Mouse (Mus musculus): ENCODE measurements around the gene 4833439L19Rik. TPM values are rescaled to one million over a fixed set of nuclear protein-coding genes. Genes with fewer than 3 reads are reported as not detected.

4833439L19Rik gene
- polyA plus RNA-seq, 1 experiment from 2014 or later, result 136 TPM

DNA sequence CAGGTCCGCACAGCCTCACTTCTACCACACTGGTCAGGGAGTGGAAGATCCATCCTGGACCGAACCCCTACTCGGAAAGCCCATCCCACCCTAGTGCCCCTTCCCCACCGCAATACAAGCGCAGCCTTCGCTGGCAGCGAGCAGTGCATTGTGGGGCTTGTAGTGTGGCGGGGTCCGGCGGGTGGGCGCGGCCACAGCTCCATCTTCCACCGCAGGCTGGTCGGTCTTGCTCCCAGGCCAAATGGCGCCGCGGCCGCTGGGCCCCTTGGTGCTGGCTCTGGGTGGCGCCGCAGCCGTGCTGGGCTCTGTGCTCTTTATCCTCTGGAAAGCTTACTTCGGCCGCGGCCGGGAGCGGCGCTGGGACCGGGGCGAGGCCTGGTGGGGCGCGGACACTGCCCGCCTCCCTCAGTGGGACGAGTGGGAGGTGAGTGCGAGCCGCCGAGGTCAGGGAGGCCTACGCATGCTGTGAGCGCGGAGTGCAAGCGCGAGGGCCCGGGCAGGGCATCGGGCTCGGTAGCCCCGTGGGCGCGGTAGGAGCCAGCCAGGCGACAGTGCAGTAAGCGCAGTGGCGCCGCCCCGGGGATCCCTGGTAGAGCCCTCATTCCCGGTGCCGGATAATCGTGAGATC lies 9.7 kb upstream of the 4833439L19Rik start, which contains the start of gene Arl10:
Arl10 (plus strand) TSS at position 162 of the 628 bp plus-strand sequence.
- H3K27ac ChIP-seq (ENCODE audit: low read length), result peak within 1 kb of the TSS; percentile 81
- peak within 1 kb of the TSS; percentile 87 for H3K4me2 ChIP-seq (ENCODE audit: low read depth, low read length)
- no peaks in the 10 kb centered on the region for H3K27me3 ChIP-seq (ENCODE audit: control insufficient read depth, insufficient read depth, low read length)
- H3K9ac ChIP-seq (ENCODE audit: low read length), result peak within 1 kb of the TSS; percentile 81
- under 1% methylated on average over 53 of the region's 55 CpGs for WGBS
- peaks cover 9% of the 10 kb centered on the region for H3K4me1 ChIP-seq (ENCODE audit: control insufficient read depth, insufficient read depth, low read length)
- peaks cover 7% of the 10 kb centered on the region for H3K36me3 ChIP-seq (ENCODE audit: control insufficient read depth, insufficient read depth)
- no peaks in the 10 kb centered on the region for H3K9me3 ChIP-seq (replicated peaks; ENCODE audit: control insufficient read depth, low read length)
- peak within 1 kb of the TSS; percentile 82 for H3K4me3 ChIP-seq (ENCODE audit: low read length)
- peak; percentile 91 for ATAC-seq (replicated peaks; ENCODE audit: extremely low read depth, insufficient read depth, low FRiP score)

DNA sequence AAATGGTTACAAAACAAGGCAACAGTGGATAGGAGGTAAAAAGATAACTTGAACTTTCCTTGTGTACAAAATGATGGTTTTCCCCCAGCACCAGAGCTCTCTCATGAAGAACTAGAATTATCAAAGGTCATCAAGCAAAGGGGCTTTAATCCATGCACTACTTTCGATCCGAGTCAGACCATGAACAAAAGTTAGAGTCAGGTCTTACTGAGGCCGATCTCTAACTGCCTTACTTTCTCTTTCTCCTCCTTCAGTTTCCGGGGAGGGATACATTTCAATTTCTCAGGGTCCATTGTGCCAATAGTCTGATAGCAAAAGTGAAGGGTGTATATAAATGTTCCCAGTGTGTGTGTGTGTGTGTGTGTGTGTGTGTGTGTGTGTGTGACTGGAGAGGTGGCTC lies 7.4 kb upstream of the 4833439L19Rik start:
- no peaks in the 10 kb centered on the region for H3K9me3 ChIP-seq (replicated peaks; ENCODE audit: control insufficient read depth, low read length)
- no peak for ATAC-seq (replicated peaks; ENCODE audit: extremely low read depth, insufficient read depth, low FRiP score)
- no peaks in the 10 kb centered on the region for H3K36me3 ChIP-seq (ENCODE audit: control insufficient read depth, insufficient read depth)
- H3K27ac ChIP-seq (ENCODE audit: low read length), result no peak overlapping the region
- no peak overlapping the region for H3K4me3 ChIP-seq (ENCODE audit: low read length)
- 87% methylated on average over 4 of the region's 4 CpGs for WGBS
- H3K27me3 ChIP-seq (ENCODE audit: control insufficient read depth, insufficient read depth, low read length), result no peaks in the 10 kb centered on the region
- peaks cover 9% of the 10 kb centered on the region for H3K4me1 ChIP-seq (ENCODE audit: control insufficient read depth, insufficient read depth, low read length)
- no peak overlapping the region for H3K9ac ChIP-seq (ENCODE audit: low read length)
- no peak overlapping the region for H3K4me2 ChIP-seq (ENCODE audit: low read depth, low read length)

DNA sequence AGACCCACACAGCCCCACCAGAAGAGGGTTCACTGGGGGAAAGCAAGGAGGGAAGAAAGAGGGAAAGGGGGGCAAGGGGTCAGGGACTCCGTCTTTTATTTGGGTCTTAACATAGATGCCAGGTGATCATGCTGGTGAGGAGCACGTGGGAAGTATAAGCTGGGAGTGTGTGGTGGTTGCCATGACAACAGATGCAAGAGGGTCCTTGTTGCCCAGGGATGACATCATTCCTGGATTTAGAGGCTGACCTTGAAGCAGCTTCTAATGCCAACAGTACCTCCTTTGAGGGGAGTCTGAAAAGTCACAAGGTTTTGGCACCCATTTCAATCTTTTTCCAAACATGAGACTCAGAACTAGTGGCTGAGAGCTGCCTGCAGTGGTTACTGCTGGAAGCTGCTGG lies 6.4 kb upstream of the 4833439L19Rik start:
- no peak overlapping the region for H3K27ac ChIP-seq (ENCODE audit: low read length)
- H3K9me3 ChIP-seq (replicated peaks; ENCODE audit: control insufficient read depth, low read length), result no peaks in the 10 kb centered on the region
- H3K4me2 ChIP-seq (ENCODE audit: low read depth, low read length), result no peak overlapping the region
- no peaks in the 10 kb centered on the region for H3K27me3 ChIP-seq (ENCODE audit: control insufficient read depth, insufficient read depth, low read length)
- no peak overlapping the region for H3K9ac ChIP-seq (ENCODE audit: low read length)
- 31% methylated on average over 2 of the region's 2 CpGs for WGBS
- no peak for ATAC-seq (replicated peaks; ENCODE audit: extremely low read depth, insufficient read depth, low FRiP score)
- H3K36me3 ChIP-seq (ENCODE audit: control insufficient read depth, insufficient read depth), result no peaks in the 10 kb centered on the region
- H3K4me1 ChIP-seq (ENCODE audit: control insufficient read depth, insufficient read depth, low read length), result peaks cover 9% of the 10 kb centered on the region
- H3K4me3 ChIP-seq (ENCODE audit: low read length), result no peak overlapping the region

DNA sequence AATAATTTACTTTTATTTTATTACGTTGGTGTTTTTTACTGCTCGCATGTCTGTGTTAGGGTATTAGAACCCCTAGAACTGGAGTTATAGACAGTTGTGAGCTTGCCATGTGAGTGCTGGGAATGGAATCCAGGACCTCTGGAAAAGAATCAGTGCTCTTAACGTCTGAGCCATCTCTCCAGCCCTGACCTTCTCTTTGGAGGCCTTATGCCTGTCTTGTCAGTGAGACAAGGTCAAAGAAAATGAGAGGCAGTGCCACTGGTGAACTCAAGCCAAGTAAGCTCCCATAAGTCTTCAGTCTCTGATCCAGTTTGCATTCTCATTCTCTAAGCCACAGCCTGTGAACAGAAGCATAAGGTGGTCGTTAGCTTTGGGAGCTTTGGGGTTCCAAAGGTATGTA lies 5.5 kb upstream of the 4833439L19Rik start:
- no peak overlapping the region for H3K4me2 ChIP-seq (ENCODE audit: low read depth, low read length)
- no peaks in the 10 kb centered on the region for H3K27me3 ChIP-seq (ENCODE audit: control insufficient read depth, insufficient read depth, low read length)
- no peak overlapping the region for H3K4me3 ChIP-seq (ENCODE audit: low read length)
- no peak overlapping the region for H3K9ac ChIP-seq (ENCODE audit: low read length)
- no peak overlapping the region for H3K27ac ChIP-seq (ENCODE audit: low read length)
- peaks cover 5% of the 10 kb centered on the region for H3K4me1 ChIP-seq (ENCODE audit: control insufficient read depth, insufficient read depth, low read length)
- ATAC-seq (replicated peaks; ENCODE audit: extremely low read depth, insufficient read depth, low FRiP score), result no peak
- 66% methylated on average over 4 of the region's 4 CpGs for WGBS
- H3K36me3 ChIP-seq (ENCODE audit: control insufficient read depth, insufficient read depth), result no peaks in the 10 kb centered on the region
- H3K9me3 ChIP-seq (replicated peaks; ENCODE audit: control insufficient read depth, low read length), result no peaks in the 10 kb centered on the region

DNA sequence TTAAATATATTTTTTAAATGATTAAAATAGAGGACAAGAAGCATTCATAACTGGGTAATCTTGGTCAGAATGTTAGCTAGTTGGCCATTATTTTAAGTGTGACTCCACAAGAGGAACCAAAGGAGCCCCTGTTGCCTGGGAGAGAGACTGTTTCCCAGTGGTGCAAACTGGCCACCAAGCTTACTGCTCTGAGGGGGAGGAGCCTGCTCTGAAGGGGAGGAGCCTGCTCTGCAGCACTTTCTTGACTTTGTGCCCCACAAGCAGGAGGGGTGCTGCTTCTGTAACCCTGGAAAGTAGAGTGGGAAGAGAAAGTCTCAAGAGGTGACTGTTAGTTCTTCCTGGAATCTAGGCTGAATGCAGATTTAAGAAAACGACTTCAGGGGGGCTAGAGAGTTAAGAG lies 4.0 kb upstream of the 4833439L19Rik start:
- H3K4me2 ChIP-seq (ENCODE audit: low read depth, low read length), result no peak overlapping the region
- no peak overlapping the region for H3K4me3 ChIP-seq (ENCODE audit: low read length)
- no peak overlapping the region for H3K9ac ChIP-seq (ENCODE audit: low read length)
- H3K27ac ChIP-seq (ENCODE audit: low read length), result no peak overlapping the region
- no peaks in the 10 kb centered on the region for H3K9me3 ChIP-seq (replicated peaks; ENCODE audit: control insufficient read depth, low read length)
- no peaks in the 10 kb centered on the region for H3K27me3 ChIP-seq (ENCODE audit: control insufficient read depth, insufficient read depth, low read length)
- ATAC-seq (replicated peaks; ENCODE audit: extremely low read depth, insufficient read depth, low FRiP score), result no peak
- peaks cover 3% of the 10 kb centered on the region for H3K4me1 ChIP-seq (ENCODE audit: control insufficient read depth, insufficient read depth, low read length)
- H3K36me3 ChIP-seq (ENCODE audit: control insufficient read depth, insufficient read depth), result no peaks in the 10 kb centered on the region
- WGBS, result 56% methylated on average over 1 of the region's 1 CpGs

DNA sequence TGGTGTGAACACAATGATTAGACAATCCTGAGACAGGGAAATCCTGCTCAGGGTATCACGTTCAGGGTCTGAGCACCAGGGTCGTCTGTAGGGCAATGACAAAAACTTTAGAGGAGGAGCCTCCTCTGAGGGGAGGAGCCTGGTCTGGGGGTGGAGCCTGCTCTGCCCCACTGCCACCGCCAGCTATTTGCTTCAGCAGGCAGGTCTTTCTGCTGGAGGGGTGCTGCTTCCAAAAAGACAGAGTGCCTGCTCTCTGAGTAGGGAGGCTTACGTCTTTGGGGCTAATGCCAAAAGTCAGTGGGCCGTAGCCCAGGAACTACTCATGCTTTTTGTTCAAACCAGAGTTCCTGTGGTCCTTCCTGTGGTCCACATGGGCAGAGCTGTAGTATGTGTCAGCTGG lies 3.1 kb upstream of the 4833439L19Rik start:
- no peak overlapping the region for H3K27ac ChIP-seq (ENCODE audit: low read length)
- H3K4me1 ChIP-seq (ENCODE audit: control insufficient read depth, insufficient read depth, low read length), result peaks cover 7% of the 10 kb centered on the region
- 42% methylated on average over 5 of the region's 5 CpGs for WGBS
- no peaks in the 10 kb centered on the region for H3K9me3 ChIP-seq (replicated peaks; ENCODE audit: control insufficient read depth, low read length)
- H3K4me2 ChIP-seq (ENCODE audit: low read depth, low read length), result no peak overlapping the region
- no peak overlapping the region for H3K9ac ChIP-seq (ENCODE audit: low read length)
- no peaks in the 10 kb centered on the region for H3K27me3 ChIP-seq (ENCODE audit: control insufficient read depth, insufficient read depth, low read length)
- ATAC-seq (replicated peaks; ENCODE audit: extremely low read depth, insufficient read depth, low FRiP score), result no peak
- no peaks in the 10 kb centered on the region for H3K36me3 ChIP-seq (ENCODE audit: control insufficient read depth, insufficient read depth)
- no peak overlapping the region for H3K4me3 ChIP-seq (ENCODE audit: low read length)

DNA sequence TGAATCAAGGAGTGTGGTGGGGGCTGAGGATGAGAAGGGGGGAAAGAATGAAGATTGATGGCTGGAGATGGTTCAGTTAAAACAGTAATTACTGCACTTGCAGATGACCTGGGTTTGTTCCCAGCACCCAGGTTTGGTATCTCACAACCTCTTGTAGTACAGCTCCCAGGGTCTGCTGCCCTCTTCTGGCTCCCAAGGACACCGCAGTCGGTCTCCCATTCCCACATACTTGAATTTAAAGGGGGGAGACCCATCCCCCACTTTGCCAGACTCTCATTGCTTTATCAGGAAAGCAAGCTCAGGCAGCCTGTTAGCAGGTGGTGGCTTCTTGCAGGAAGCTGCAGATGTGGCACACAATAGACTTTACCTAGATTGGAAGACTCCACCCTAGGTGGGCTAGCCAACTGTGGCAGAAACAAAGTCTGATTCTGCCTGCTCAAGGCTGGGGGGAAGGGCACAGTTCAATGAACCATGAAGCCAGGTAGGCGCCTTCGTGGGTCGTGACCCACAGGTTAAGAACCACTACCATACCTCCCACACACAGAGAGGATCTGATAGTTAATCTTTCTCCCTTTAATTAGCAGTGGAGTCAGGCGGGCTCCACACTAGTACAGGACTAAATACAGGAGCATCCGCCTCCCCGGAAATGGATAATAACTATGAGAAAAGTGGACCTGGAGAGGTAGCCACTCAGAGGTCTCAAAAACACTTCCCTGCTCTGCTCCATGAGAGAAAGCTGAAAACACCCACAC lies 535 bp upstream of the 4833439L19Rik start:
- 45% methylated on average over 8 of the region's 8 CpGs for WGBS
- ATAC-seq (replicated peaks; ENCODE audit: extremely low read depth, insufficient read depth, low FRiP score), result peak; percentile 30; the same call in 1 of the 2 replicates
- Histone ChIP-seq H3K4me1 (ENCODE audit: control insufficient read depth, insufficient read depth, low read length) (peaks cover 7% of the 10 kb centered on the region), H3K9ac (ENCODE audit: low read length) (peak overlapping the region; percentile 51), H3K27me3 (ENCODE audit: control insufficient read depth, insufficient read depth, low read length) (no peaks in the 10 kb centered on the region), H3K4me2 (ENCODE audit: low read depth, low read length) (peak overlapping the region; percentile 74), H3K9me3 (replicated peaks; ENCODE audit: control insufficient read depth, low read length) (no peaks in the 10 kb centered on the region), H3K27ac (ENCODE audit: low read length) (peak overlapping the region; percentile 62), H3K36me3 (ENCODE audit: control insufficient read depth, insufficient read depth) (peaks cover 5% of the 10 kb centered on the region; the same call in 1 of the 2 replicates), H3K4me3 (ENCODE audit: low read length) (peak overlapping the region; percentile 66)

DNA sequence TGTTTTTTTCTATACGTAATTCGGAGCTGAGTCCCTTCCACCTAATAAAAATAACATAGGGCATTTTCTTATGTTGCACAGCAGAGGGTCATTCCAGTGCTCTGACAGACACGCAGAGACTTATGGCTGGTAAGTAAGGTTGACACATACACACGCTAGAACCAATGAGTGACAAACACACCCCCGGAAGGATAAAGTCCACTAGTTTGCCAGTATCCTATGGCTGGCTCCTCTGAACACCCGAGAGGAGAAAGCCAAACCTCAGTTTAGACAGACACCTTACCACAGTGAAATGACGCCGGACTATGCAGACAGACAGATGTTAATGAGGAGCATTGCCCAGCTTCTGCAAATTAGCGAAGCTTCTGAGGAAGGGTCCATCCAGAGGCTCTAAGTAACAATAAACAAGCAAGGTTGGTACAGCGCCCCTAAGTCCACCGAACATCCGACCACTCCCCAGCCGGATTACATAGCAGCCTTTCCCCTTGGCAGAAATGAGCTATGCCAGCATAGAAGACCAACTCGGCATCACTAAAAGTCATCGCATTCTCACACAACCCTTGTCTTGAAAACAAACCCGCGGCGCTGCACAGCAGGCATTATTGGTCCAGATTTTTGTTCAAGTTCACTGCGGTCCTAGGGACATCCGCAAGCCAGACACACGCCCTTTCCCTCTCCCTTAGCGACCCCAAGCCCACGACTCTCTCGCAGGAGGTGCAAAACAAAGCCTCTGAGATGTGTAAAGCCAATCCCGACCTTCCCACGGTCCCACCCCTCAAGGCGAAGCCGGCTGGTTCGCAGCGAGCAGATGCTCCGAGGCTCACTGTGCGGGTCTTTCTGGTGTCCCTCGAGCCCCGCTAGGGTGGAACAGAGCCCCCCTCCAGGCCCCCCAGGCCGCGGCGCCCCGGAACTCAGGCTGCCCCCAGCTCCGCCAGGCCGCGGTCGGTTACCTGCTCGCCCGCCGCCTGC lies 719 bp downstream of the 4833439L19Rik start:
- Histone ChIP-seq H3K27ac (ENCODE audit: low read length) (no peak overlapping the region), H3K4me1 (ENCODE audit: control insufficient read depth, insufficient read depth, low read length) (peaks cover 7% of the 10 kb centered on the region), H3K9ac (ENCODE audit: low read length) (peak overlapping the region; percentile 83), H3K4me2 (ENCODE audit: low read depth, low read length) (peak overlapping the region; percentile 72), H3K4me3 (ENCODE audit: low read length) (peak overlapping the region; percentile 66), H3K9me3 (replicated peaks; ENCODE audit: control insufficient read depth, low read length) (no peaks in the 10 kb centered on the region), H3K36me3 (ENCODE audit: control insufficient read depth, insufficient read depth) (peaks cover 16% of the 10 kb centered on the region), H3K27me3 (ENCODE audit: control insufficient read depth, insufficient read depth, low read length) (no peaks in the 10 kb centered on the region)
- 9% methylated on average over 45 of the region's 45 CpGs for WGBS
- peak; percentile 56 for ATAC-seq (replicated peaks; ENCODE audit: extremely low read depth, insufficient read depth, low FRiP score)

All from heart, embryonic 16.5 days (tissue).